Mouse (Mus musculus) liver, embryonic 18 days (tissue): ENCODE results near the gene Mrnip. TPM values are rescaled to one million over a fixed set of nuclear protein-coding genes. Genes with fewer than 3 reads are reported as not detected.

Source experiments
- polyA plus RNA-seq: library from polyadenylated mRNA; depleted of rRNA; stranded (reverse); fragments of >200 nt; gene quantifications from 2 replicates; pipeline ENCODE4 v1.2.3, GENCODE M21; 2012; rRNA removed

The Mrnip gene
- 5.2 and 5.5 TPM in 2 replicates for polyA plus RNA-seq

GRCm38 (mm10) chr11:50174111-50174729 lies at the start of gene Mrnip:
TSS of gene Mrnip (plus strand) at chr11:50174444.

GRCm38 (mm10) chr11:50130811-50131766 lies 43.2 kb upstream of the Mrnip start, which contains the start of gene Tbc1d9b:
TSS of gene Tbc1d9b (plus strand) at chr11:50131396.

GRCm38 (mm10) chr11:50210505-50211151 lies 36.4 kb downstream of the Mrnip start, which contains the start of the genes Sqstm1 and Mgat4b:
TSS of gene Sqstm1 (minus strand) at chr11:50210827.
TSS of gene Mgat4b (plus strand) at chr11:50210890.

GRCm38 (mm10) chr11:50238324-50238723 lies 64.1 kb downstream of the Mrnip start, which contains the start of gene Ltc4s:
TSS of gene Ltc4s (minus strand) at chr11:50238616.

Other genes with a start within 250 kb of the Mrnip start
- gene Rnf130, start 149.1 kb upstream of the Mrnip start, polyA plus RNA-seq, result 35.9 and 36.9 TPM in 2 replicates
- 10.8 and 12.4 TPM in 2 replicates for gene Tbc1d9b, start 43.0 kb upstream of the Mrnip start, polyA plus RNA-seq
- 72.2 and 84.8 TPM in 2 replicates for gene Sqstm1, start 36.4 kb downstream of the Mrnip start, polyA plus RNA-seq
- 12.1 and 13.6 TPM in 2 replicates for gene Mgat4b, start 36.4 kb downstream of the Mrnip start, polyA plus RNA-seq
- gene Ltc4s, start 64.2 kb downstream of the Mrnip start, polyA plus RNA-seq, result 0.77 and 0.83 TPM in 2 replicates
- gene Maml1, start 117.9 kb downstream of the Mrnip start, polyA plus RNA-seq, result 3.8 and 4.6 TPM in 2 replicates
- 93.6 and 103 TPM in 2 replicates for gene Canx, start 151.2 kb downstream of the Mrnip start, polyA plus RNA-seq
- gene Cby3, start 180.0 kb downstream of the Mrnip start, polyA plus RNA-seq, result 0.16 and 0.18 TPM in 2 replicates
- gene Hnrnph1, start 202.5 kb downstream of the Mrnip start, polyA plus RNA-seq, result 141 and 147 TPM in 2 replicates